Mouse (Mus musculus) megakaryocyte, embryonic 14.5 days (primary cell): ENCODE data around the gene Nsdhl.

Source experiments
- FLI1 ChIP-seq: IDR thresholded peaks from 2 replicates; pipeline ENCODE4 v1.6.1; 2012; ENCODE audit warnings: low read length, inconsistent platforms, mixed read lengths
- GATA1 ChIP-seq: IDR thresholded peaks from 3 replicates; pipeline ENCODE4 v1.6.1; 2012; ENCODE audit warnings: mixed read lengths, low read length, inconsistent platforms, borderline replicate concordance

- no peak for TF ChIP-seq GATA1
- no peak for TF ChIP-seq FLI1
Observed at GRCm38 (mm10) chrX:72962743-72963142, 44.4 kb downstream of the Nsdhl start.
